Mouse (Mus musculus) limb, embryonic 10.5 days (tissue): ENCODE measurements around the gene Prps1l3. TPM values are rescaled to one million over a fixed set of nuclear protein-coding genes. Genes with fewer than 3 reads are reported as not detected.

ENCODE experiments used
- DNase-seq: peaks from one replicate; pipeline ENCODE4 v3.0.0-alpha.2; 2017; ENCODE audit warnings: low spot score
- H3K27ac ChIP-seq: fragments of 300-500 bp; sonication (generic); 2 replicates; pipeline ENCODE4 v1.5.1; 2016; ENCODE audit warnings: mild to moderate bottlenecking
- H3K27me3 ChIP-seq: fragments of 300-500 bp; sonication (generic); 2 replicates; pipeline ENCODE4 v1.6.1; 2016; ENCODE audit warnings: low read depth, mild to moderate bottlenecking; ENCODE audit not compliant: poor library complexity, severe bottlenecking
- H3K36me3 ChIP-seq: fragments of 300-500 bp; sonication (generic); 2 replicates; pipeline ENCODE4 v1.6.1; 2016; ENCODE audit warnings: mild to moderate bottlenecking, moderate library complexity
- H3K4me1 ChIP-seq: fragments of 300-500 bp; sonication (generic); 2 replicates; pipeline ENCODE4 v1.6.1; 2016
- H3K4me3 ChIP-seq: fragments of 300-500 bp; sonication (generic); 2 replicates; pipeline ENCODE4 v1.5.1; 2016; ENCODE audit warnings: mild to moderate bottlenecking, moderate library complexity
- H3K9me3 ChIP-seq: fragments of 300-500 bp; sonication (generic); replicated peaks from 2 replicates; pipeline ENCODE4 v1.6.1; 2016; ENCODE audit warnings: mild to moderate bottlenecking
- WGBS: fragments of 180-500 bp; shearing (Covaris S2); methylation state at CpG from one replicate; pipeline ENCODE4 v1.1.7; 2016; 5-methylcytosine and 5-hydroxymethylcytosine counted together
- polyA plus RNA-seq: library from polyadenylated mRNA; unstranded; fragments of >200 nt; fragmentation: Nextera tagmentation; extraction: Ambion mirVana; gene quantifications from 2 replicates; pipeline ENCODE4 v1.2.1, GENCODE M21; 2016

Gene Prps1l3
- polyA plus RNA-seq, 1 experiment from 2014 or later = 87.5 TPM

DNA sequence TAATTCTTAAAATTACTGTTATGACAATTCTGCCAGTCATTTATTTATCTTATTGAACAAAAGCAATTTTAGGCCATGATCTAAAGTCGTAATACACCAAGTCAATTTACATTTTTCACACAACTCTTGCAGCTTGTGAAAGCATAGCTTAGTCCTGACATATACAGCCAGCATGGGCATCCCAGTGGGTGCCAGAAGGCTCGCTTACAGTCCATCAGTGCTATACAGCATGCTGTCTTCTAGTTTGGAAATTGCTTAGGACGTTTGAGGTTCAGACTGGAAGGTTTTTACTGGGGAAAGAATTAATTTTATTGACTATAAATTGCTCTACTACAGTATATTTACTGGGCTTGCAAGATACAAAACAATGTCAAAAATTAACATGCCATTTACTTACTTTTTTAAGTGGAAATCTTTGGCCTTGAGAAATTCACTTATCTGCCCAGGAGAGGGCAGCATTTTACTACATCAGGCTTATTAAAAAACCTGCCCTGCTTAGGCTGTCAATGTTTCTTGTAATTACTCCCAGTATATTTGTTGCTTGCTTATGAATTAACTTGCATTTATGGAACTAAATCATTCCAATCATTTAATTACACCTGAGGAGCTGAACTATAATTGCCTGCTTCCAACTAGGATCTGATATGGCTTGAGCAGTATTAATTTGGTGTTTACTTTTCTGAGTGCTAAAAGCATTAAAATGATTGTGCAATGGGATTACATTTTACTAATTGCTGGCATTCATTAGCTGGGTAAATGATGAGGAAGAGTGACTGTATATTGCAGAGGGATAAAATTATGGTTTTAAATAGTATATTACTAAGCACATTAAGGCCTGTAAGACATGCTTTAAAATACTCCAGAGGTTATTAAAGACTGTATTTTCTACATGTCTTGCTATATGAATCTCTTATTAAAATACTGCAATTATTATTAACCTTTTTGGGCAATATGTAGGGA lies 51.2 kb downstream of the Prps1l3 start:
- DNase-seq = no peak
- Histone ChIP-seq H3K4me1 (no peaks in the 10 kb centered on the region), H3K36me3 (no peaks in the 10 kb centered on the region), H3K27ac (no peak overlapping the region), H3K27me3 (no peaks in the 10 kb centered on the region), H3K4me3 (no peak overlapping the region), H3K9me3 (no peaks in the 10 kb centered on the region)
- WGBS = 46% methylated on average over 3 of the region's 3 CpGs

DNA sequence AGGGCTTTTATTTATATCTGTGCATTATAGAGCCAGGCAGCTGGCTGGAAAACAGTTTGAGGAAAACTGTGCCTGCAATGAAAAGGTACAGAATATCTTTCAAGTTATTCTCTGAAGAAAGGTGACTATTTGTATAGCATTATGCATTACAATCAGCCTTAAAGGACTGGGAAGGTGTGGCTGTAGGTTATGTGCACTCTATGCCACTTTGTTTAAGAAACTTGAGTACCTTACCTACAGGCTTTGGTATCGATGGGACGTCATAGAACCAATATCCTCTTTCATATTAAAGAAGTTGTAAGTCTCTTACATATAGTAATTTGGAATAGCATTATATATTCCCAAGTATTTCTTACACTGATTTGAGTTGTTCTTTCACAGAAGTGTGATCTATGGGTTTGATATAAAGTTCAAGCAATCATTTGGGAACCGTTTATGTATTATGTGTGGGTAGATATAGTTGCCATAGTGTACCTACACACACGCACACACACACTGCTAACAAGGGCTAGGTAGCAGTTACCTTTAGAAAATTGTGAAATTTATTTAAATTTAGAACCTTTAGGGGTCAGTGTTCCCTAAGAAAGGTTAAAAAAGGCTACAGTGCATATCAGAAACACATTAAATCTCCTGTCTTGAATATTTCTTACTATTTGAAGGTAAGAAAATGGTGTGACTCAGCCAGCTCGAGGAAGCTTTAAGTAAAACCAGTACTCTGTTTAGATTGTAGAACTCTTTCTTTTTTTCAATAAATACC lies 55.3 kb downstream of the Prps1l3 start:
- no peak overlapping the region for H3K4me3 ChIP-seq
- no peak overlapping the region for H3K27ac ChIP-seq
- no peaks in the 10 kb centered on the region for H3K36me3 ChIP-seq
- H3K4me1 ChIP-seq = no peaks in the 10 kb centered on the region
- no peaks in the 10 kb centered on the region for H3K9me3 ChIP-seq
- H3K27me3 ChIP-seq = no peaks in the 10 kb centered on the region
- DNase-seq = no peak
- WGBS = 82% methylated on average over 5 of the region's 5 CpGs

Other genes starting within 250 kb of the Prps1l3 start
- 1.6 and 2.1 TPM in 2 replicates for gene Slc25a21, start 32.9 kb upstream of the Prps1l3 start, polyA plus RNA-seq
- gene Mipol1, start within 50 bp of the Prps1l3 start, polyA plus RNA-seq = 10.6 and 12.5 TPM in 2 replicates